Mouse (Mus musculus) urinary bladder, postnatal 10 days (tissue): ENCODE measurements around the gene Hsd17b14.

ENCODE experiments used
- DNase-seq: peaks from one replicate; pipeline ENCODE4 v3.0.0; 2022; ENCODE audit warnings: low spot score

Gene Hsd17b14

DNA sequence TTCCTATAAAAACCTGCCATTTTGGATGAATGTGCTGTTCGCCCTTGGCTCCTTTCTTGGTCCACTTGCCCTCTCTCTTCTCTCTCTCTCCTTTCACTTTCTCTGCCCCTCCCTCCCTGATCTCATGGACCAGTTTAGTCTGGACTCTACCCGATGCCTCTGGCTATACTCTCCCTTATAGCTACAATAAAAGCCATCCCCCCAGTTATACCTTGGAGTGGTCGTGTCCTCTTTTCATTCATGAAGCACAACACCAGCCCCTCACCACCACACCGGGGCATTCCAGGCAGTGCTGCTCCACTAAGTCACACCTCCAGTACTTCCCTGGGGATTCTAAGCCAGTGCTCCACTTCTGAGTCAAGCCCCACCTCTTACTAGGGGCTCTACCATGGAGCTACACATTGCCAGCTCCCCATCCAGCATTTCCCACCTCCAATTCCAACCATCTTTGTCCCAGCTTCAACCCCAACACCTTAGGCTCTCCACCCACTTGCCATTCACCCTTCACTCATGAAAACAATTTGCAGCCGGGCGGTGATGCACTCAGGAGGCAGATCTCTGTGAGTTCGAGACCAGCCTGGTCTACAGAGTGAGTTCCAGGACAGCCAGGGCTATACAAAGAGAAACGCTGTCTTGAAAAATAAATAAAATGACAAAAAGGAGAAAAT lies 12.6 kb downstream of the Hsd17b14 start:
- DNase-seq: no peak

DNA sequence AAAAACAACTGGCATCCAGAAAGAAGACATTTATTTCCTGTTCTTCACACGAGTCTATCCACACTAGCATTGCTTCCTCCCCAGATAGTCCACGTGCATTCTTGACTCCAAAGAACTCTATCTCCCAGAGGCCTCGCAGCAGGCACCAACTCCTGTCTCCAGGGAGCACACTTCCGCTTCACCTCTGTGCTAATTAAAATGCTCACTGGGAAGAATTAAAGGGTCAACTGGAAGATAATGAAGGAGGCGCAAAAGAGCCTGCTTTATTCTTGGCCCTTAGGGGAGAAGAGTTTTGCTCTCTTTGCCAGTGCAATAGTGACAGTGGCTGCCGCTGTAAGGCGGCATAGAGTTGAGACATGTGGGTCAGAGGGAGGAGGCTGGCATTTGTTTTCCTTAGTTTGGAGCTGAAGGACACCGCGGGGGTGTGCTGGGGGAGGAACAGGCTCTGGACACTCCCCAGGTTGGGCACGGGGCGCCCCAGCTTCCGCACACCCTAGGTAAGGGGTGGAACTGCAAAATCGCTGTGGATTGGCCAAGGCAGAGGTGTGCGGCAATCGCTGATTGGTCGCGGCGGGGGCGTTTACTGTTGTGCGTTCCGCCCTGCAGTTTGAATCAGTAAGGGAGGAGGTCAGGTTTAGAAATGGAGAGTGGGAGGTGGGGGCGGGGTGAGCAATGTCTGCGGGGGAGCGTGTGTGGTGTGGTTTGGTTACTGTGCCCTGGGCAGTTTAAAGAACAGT lies 13.3 kb downstream of the Hsd17b14 start:
- DNase-seq: peak; percentile 61

DNA sequence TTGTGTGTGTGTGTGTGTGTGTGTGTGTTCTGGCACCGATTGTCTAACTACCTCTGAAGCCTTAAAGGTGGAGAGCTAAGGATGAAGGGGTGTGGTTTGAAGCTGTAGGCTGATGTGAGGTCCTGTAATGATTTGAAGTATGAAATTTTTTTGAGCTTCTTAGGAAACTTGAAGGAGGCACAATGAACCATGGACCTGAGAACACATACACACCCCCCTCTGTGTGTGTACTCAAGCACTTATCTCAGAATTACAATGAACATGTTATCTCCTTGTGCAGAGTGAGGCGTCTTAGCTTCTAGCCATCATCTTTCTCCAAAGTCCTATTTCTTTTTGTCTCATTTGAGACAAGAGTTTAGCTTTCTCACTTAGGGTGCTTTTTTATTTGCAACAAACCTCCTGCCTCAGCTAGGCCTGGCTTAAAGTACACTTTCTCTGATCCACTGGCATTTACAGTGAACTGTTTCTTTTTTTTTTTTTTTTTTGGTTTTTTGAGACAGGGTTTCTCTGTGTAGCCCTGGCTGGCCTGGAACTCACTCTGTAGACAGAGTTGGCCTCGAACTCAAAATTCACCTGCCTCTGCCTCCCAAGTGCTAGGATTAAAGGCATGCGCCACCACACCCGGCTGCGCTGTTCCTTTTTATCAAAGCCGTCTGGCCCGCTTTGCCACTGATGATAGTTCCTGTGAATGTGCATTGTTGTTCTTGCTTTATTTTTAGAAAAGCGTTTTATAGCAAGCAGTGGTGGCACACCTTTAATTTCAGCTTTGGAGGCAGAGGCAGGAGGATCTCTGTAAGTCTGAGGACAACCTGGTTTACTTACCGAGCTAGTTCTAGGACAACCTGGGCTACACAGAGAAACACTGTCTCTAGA lies 14.1 kb downstream of the Hsd17b14 start:
- DNase-seq: no peak

DNA sequence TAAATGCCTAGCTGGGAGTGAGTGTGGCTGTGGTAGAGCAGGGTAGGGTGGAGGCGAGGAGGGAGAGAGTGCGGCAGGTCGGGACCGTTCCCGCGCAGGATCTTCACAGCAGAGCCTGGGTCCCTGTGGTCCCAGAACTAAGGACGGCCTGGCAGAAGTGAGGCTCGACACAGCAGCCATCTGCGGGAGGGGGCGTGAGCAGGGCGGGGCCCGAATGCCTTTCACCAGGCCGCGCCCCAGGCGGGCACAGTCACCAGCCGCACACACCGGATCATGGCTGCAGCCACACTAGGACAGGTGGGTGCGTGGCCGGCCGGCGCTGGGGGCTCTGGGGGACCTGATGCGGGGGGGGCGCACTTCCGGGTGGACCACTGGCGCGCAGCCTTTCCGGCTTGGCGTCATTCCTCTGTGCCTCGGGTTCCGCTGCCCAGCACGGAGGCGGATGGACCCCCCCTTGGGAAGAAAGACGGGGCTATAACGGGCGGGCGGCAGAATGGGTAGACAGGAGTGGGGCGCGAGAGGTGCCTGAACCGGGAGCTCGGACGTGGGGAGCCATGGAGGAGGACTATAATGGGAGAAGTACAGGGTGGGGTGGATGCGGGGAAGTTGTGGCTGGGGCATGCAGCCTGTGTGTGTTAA lies 15.5 kb downstream of the Hsd17b14 start, which contains the start of gene Bcat2:
Gene Bcat2 (plus strand): TSS at position 51 of the 639 bp plus-strand sequence.
- DNase-seq: no peak

DNA sequence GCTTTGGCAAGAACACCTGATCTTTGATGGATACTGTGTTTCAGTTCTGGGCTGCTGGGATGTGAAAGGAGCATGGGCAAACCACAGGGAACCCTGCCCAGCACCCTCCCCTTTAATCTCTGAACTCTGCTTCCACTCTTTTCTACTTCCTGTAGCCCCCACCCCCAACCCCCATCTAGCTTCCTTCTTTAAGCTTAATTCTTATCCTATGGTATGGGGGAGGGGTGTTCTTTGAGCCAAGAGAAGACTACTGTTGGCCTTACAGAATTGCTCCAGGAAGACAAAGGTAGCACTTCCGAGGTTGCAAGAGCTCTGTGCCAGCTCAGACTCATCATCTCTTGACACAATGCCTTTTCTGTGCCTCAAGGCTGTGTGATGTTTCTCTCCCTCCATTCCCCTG lies 17.3 kb downstream of the Hsd17b14 start:
- no peak for DNase-seq

DNA sequence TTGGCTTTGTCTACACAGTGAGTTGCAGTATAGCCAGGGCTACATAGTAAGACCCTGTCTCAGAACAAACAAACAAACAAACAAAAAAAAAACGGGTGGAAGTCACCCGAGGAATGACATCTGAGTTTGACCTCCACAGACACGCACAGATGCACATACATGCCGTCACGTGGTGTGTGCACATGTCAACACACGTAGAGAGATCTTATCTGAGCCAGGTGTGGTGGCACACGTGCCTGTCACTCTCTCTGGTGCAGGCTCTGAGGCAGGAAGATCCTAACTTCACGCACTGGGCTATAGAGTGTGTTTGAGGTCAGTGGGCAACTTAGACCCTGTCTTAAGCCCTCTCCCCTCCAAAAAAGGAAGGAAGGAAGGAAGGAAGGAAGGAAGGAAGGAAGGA lies 19.3 kb downstream of the Hsd17b14 start:
- DNase-seq: no peak

DNA sequence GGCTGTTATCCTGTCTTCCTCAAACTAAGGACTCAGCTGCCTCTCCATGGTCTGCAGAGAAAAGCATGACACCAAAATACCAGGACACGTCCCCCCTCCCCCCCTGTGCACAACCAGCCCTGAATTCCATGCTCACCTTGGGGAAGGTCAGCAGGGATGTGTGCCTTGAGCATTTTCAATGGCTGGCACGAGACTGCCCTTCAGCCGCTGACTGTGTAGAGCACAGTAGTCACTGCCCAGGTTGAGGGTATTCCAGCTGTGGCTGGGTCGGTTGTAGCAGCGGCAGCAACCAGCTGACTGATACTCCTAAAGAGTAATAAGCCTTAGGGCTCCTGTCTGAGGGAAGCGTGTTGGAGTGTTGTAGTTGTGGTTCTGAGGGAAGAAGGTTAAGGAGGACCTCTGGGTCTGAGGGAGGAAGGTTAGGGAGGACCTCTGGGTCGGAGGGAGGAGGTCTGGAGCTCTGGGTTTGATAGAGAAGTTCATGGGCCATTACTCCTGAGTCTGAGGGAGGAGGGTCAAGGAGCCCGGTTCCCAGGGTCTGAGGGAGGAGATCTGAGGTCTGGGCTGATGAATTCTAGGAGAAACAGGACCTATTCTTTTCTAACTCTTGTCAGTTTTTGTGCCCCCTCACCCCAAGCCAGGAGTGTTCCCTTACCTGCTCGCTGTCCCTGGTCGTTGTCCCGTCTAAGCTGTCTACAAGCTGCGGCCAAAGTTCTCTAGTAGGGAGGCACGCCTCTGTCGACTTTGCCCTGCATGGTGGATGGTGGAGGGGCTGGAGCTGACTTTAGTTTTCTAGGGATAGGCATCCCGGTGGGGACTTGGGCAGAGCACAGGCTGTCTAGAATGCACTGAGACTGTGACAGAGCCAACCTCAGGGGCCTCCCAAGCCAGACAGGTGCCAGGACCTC lies 20.0 kb downstream of the Hsd17b14 start:
- DNase-seq: no peak

DNA sequence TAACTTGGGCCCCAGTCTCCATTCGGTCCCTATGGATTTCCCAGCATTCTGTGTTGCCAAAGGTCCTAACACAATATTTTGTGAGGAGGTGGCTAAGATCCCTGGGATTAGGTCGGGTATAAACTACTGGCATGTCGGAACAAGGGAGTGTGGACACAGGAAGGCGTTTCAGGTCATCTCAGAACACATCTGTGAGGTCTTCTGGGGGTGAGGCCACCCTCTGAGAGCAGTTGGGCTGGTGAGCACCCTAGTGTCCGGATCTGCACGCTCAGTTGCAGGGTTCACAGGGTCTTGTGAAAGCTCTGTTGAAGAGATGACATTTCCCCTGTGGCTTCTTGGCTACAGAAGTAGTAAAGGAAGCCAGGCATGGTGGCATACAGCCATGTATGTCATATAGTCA lies 31.2 kb downstream of the Hsd17b14 start:
- DNase-seq: no peak

DNA sequence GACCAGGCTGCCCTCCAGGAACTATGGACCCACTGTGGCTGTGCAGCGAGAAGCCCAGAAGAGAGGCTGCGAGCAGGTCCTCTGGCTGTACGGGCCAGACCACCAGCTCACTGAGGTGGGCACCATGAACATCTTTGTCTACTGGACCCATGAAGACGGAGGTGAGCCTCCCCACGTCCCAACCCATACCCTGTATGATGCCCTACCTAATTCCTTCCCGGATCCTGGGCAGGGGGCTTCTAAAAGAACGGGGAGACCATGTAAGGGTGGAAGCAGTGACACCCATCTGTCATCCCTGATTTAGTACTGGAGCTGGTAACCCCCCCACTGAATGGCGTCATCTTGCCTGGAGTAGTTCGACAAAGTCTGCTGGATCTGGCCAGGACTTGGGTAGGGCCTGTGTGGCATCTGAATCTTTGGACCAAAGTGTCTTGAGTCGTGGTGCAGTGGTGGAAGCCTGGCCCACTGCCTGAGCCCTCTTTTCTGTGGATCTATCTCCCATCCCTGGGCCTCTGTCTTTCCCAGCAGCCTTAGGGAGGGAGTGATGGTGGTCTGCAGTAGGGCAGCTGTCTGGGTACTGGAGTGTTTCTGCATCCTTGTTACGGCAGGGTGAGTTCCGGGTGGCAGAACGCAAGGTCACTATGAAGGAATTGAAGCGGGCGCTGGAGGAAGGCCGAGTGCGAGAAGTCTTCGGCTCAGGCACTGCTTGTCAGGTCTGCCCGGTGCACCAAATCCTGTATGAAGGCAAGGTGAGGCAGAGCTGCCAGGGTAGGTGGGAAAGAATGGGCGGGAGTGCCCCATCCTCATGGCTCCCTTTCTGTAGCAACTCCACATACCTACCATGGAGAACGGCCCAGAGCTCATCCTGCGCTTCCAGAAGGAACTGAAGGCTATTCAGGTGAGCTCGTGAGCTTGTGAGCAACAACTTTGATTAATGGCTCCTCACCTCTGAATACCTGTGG lies 33.2 kb downstream of the Hsd17b14 start:
- no peak for DNase-seq

DNA sequence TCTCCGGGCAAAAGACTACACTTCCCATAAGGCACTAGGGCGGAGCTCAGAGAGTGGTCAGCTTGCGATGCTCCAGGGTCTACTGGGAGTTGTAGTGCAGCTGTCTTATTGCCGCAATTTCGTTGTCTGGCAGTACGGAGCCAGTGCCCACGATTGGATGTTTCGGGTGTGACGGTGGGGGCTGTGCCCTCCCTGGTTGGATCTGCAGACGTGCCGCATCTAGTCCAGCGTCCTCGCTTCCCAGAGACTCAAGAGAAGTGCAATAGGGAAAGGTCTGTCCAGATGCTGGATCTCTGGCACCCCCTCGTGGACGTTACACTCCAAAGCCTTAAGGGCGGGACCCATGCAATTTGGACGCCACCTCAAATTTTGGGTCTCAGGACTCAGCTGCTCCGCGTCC lies 34.5 kb downstream of the Hsd17b14 start:
- DNase-seq: peak; percentile 73

DNA sequence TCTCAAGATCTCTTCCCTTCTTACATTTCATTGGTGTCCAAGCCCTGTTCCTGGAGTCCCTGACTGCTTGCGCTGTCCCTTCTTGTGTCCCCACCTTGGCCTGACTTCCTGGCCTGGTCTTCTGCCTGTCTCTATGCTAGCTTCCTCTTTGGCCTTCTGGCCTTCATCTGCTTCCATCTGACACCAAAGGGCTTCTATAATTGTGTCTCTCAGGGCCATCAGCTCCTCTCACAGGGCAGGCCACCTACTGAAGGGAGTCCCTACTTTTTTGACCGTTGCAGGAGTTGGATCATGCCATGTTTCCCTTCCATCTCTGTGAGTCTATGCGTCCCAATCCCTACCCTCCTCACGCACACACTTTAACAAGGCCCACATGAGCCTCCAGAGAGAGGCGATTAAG lies 35.2 kb downstream of the Hsd17b14 start:
- DNase-seq: no peak

DNA sequence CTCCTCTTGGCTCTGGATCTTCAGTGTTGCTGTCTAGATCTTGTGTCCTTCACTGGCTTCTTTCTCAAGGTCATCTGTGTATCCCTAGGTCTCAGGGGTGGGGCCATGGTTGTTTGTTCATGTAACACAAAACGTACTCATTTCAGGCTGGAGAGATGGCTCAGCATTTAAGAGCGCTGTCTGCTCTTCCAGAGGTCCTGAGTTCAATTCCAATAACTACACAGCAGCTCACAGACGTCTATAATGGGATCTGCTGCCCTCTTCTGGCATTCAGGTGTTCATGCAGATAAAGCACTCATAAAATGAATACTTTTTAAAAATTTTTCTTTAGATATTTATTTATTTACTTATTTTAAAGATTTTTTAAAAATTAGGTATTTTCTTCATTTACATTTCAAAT lies 36.2 kb downstream of the Hsd17b14 start:
- DNase-seq: no peak

DNA sequence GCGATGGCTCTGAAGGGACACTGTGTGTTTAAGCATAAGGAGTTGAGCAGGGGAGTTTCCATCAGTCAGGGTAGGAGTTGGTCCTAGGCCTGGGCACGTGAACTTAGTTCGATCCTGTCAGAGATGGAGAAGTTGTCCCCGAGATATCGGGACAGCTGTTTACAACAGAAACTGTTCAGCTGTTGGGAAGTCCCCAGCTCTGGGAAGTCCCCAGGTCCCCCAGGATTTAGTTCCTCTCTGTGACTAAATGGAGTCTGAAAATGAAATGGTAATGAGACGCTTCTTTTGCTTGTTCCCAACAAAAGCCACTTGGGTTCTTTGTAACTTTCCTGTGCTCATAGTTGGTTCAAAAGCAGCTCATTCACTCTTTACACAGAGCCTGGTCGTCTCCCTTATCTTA lies 37.2 kb downstream of the Hsd17b14 start:
- no peak for DNase-seq

DNA sequence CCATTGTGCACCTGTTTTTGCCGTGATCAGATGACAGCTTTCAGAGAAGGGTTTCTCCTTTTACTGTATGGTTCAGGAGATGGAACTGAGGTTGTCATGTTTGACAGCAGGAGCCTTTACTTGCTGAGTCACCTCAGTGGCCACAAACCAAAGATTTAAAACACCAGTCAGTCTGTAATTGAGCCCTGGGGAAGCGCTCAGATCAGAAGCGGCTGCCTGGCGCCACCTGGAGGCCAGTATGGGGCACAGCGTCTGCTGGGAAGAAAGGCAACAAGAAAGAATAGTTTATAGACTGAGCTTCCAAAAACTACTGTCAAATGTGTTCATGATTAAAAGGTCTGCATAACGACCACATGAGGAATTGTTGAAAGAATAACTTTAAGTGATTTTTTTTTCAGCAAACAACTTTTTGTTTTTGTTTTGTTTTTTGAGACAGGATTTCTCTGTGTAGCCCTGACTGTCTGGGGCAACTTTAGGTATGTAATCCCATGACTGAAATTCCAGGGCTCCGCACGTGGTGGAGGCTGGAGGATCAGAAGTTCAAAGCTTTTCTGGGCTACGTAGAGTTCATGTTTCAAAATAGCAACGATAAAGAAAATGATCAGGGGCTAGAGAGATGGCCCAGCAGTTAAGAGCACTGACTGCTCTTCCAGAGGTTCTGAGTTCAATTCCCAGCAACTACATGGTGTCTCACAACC lies 38.6 kb downstream of the Hsd17b14 start:
- DNase-seq: no peak

DNA sequence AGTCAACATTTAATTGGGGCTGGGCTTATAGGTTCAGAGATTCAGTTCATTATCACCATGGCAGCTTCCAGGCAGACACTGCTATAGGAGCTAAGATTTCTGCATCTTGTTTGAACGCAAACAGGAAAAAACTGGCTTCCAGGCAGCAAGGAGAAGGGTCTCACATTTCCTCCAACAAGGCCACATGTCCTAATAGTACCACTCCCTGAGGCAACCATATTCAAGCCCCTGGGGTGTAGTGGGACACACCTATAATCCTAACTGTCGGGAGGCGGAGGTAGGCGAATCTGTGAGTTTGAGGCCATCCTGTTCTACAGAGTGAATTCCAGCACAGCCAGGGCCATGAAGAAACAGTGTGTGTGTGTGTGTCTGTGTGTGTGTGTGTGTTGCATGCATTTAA lies 40.5 kb downstream of the Hsd17b14 start:
- no peak for DNase-seq

DNA sequence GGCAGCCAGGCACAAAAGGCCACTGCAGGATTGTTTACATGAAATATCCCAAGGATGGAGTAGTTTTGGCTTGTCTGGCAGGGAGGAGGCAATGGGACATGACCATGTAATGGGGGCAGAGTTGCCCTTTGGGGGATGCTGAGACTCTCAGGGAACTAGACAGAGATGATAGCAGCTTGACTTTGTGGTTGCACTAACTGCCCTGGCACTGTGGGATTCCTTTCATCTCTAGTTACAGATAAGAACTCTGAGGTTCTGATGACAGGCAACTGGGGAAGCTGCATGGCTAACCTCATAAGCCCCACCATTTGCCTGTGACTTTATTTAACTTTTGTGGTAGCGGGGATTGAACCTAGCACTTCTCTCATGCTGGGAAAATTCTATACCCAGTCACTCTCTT lies 41.4 kb downstream of the Hsd17b14 start:
- DNase-seq: no peak

DNA sequence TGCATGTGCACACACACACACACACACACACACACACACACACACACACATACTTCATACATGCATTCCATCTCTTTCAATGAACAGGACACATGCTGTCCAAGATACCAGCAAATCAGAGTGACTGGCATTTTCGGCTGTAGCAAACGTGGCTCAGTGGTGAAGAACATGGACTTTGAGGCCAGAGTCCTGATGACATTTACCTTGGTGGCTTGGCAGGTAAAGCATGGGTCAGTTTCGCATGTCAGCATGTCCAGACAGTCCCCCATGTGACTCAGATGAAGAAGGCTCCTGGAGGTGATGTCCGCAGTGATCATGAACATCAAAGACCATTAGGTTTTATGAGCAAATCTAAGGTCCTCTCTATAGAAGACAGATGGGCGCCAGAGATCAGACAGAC lies 42.3 kb downstream of the Hsd17b14 start:
- DNase-seq: no peak

DNA sequence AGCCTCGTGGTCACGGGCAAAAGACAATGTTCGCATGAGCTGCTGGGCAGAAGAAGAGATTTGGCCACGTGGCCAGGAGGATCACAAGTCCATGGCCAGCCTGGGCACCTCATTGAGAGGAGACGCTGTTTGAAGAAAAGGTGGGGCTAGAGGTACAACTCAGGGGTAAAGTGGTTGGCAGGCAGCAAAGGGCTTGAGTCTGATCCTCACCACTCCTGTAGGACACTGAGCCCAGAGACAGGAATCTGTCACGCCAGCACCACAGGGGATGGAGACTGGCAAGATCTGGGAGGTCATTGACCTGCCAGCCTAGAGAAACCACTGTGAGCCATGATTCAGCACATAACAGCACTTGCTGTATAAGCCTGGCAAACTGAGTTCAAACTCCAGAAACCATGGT lies 42.8 kb downstream of the Hsd17b14 start:
- no peak for DNase-seq
